Mouse (Mus musculus) midbrain, embryonic 16.5 days (tissue): Measurements from ENCODE around the gene Cdk14. TPM values are rescaled to one million over a fixed set of nuclear protein-coding genes. Genes with fewer than 3 reads are reported as not detected.
A peak's percentile ranks its signal among the peaks of the same experiment; 100 is the strongest.
"Not testable (repeated sequence)": the region's sequence is repeated elsewhere in the genome, so short reads cannot be mapped to it uniquely, and the experiment has no call there.

ENCODE experiments used
- ATAC-seq: fragments of 200-750 bp; cut with Nextera tagmentation; 2 replicates; pipeline ENCODE4 v1.8.0; 2017; ENCODE audit warnings: moderate TSS enrichment
- H3K27ac ChIP-seq: fragments of 300-500 bp; sonication (generic); 2 replicates; pipeline ENCODE4 v1.5.1; 2014; ENCODE audit warnings: mild to moderate bottlenecking, low read length, mixed read lengths
- H3K27me3 ChIP-seq: fragments of 300-500 bp; sonication (generic); 2 replicates; pipeline ENCODE4 v1.6.1; 2014; ENCODE audit warnings: low read depth, low read length, mixed read lengths; ENCODE audit not compliant: control insufficient read depth, insufficient read depth
- H3K36me3 ChIP-seq: fragments of 300-500 bp; sonication (generic); 2 replicates; pipeline ENCODE4 v1.6.1; 2014; ENCODE audit warnings: mild to moderate bottlenecking, low read length, moderate library complexity, mixed read lengths; ENCODE audit not compliant: control insufficient read depth, insufficient read depth
- H3K4me1 ChIP-seq: fragments of 300-500 bp; sonication (generic); 2 replicates; pipeline ENCODE4 v1.6.1; 2014; ENCODE audit warnings: mild to moderate bottlenecking, low read length, mixed read lengths; ENCODE audit not compliant: control insufficient read depth, insufficient read depth
- H3K4me2 ChIP-seq: fragments of 300-500 bp; sonication (generic); 2 replicates; pipeline ENCODE4 v1.6.1; 2014; ENCODE audit warnings: mild to moderate bottlenecking, low read length, mixed read lengths
- H3K4me3 ChIP-seq: fragments of 300-500 bp; sonication (generic); 2 replicates; pipeline ENCODE4 v1.5.1; 2014; ENCODE audit warnings: low read depth, mild to moderate bottlenecking, low read length, moderate library complexity, mixed read lengths
- H3K9ac ChIP-seq: fragments of 300-500 bp; sonication (generic); 2 replicates; pipeline ENCODE4 v1.6.1; 2014; ENCODE audit warnings: low read depth, low read length, mixed read lengths
- H3K9me3 ChIP-seq: fragments of 300-500 bp; sonication (generic); replicated peaks from 2 replicates; pipeline ENCODE4 v1.6.1; 2014; ENCODE audit warnings: mild to moderate bottlenecking, low read length, mixed read lengths; ENCODE audit not compliant: control insufficient read depth, poor library complexity, severe bottlenecking
- WGBS: fragments of 180-500 bp; shearing (Covaris S2); extraction: QIAGEN DNeasy Blood & Tissue Kit; methylation state at CpG from one replicate; pipeline ENCODE4 v1.1.7; 2014; 5-methylcytosine and 5-hydroxymethylcytosine counted together
- polyA plus RNA-seq: library from polyadenylated mRNA; unstranded; fragments of >200 nt; fragmentation: Nextera tagmentation; extraction: Ambion mirVana; gene quantifications from 2 replicates; pipeline ENCODE4 v1.2.1, GENCODE M21; 2015

Cdk14 gene
- polyA plus RNA-seq, 1 experiment from 2014 or later, result 44.6 TPM

GRCm38 (mm10) chr5:4929628-4930027 is 490.5 kb downstream of the Cdk14 start:
- peak; percentile 29; the same call in 1 of the 2 replicates for ATAC-seq
- Histone ChIP-seq H3K4me1 (peaks cover 5% of the 10 kb centered on the region; the same call in 1 of the 2 replicates), H3K9me3 (no peaks in the 10 kb centered on the region), H3K27me3 (no peaks in the 10 kb centered on the region), H3K4me2 (no peak overlapping the region), H3K4me3 (no peak overlapping the region), H3K9ac (no peak overlapping the region), H3K27ac (no peak overlapping the region), H3K36me3 (no peaks in the 10 kb centered on the region)
- 52% methylated on average over 3 of the region's 3 CpGs for WGBS

GRCm38 (mm10) chr5:4924866-4925265 is 495.2 kb downstream of the Cdk14 start:
- WGBS, result 83% methylated on average over 6 of the region's 6 CpGs

DNA sequence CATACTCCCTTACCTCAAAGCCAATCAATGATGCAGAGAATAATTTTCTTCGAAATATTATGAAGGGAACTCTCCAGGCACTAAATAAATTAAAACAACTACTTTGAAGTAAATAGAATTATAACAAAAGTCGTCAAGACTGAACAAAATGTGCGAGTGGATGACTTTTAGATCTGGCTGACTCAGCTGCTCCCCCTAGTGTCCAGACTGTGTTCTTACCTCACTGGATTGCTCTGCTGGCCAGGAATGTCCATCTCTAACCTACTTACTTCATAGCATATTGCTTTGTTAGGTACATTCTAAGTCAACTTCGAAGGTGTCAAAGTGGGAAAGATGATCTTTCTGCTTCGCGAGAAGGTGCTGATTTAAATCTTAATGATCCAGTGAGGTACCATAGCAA is 501.7 kb downstream of the Cdk14 start:
- Histone ChIP-seq H3K9ac (no peak overlapping the region), H3K4me1 (peaks cover 10% of the 10 kb centered on the region; the same call in 1 of the 2 replicates), H3K9me3 (no peaks in the 10 kb centered on the region), H3K27ac (no peak overlapping the region), H3K36me3 (no peaks in the 10 kb centered on the region), H3K27me3 (no peaks in the 10 kb centered on the region), H3K4me3 (no peak overlapping the region), H3K4me2 (no peak overlapping the region)
- no peak for ATAC-seq
- 11% methylated on average over 6 of the region's 6 CpGs for WGBS

More at GRCm38 (mm10) chr5:4924866-4925265, 495.2 kb downstream of the Cdk14 start:
- Histone ChIP-seq H3K4me3 (no peak overlapping the region), H3K27ac (no peak overlapping the region), H3K9ac (no peak overlapping the region), H3K4me1 (peaks cover 4% of the 10 kb centered on the region; the same call in 1 of the 2 replicates), H3K27me3 (no peaks in the 10 kb centered on the region), H3K4me2 (no peak overlapping the region), H3K36me3 (no peaks in the 10 kb centered on the region), H3K9me3 (no peaks in the 10 kb centered on the region)
- ATAC-seq, result no peak

DNA sequence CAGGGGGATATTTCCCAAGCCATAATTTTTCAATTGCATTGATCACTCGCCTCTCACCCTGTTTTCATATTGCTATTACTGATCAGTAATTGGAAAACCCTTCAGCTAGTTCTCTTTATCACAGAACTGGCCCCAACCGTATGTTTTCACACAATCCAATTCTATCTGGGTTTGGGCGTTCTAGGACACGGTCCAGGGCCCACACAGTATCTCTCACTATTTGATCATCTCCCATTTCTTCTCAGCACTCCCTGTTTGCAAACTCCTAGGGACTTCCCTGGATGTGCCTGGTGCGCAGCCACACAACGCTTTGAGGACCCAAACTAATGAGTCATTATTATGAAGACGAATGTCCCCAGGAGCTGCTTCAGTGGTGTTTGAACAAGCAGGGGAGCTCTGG is 502.4 kb downstream of the Cdk14 start:
- H3K36me3 ChIP-seq, result no peaks in the 10 kb centered on the region
- no peaks in the 10 kb centered on the region for H3K9me3 ChIP-seq
- no peaks in the 10 kb centered on the region for H3K27me3 ChIP-seq
- ATAC-seq, result no peak
- no peak overlapping the region for H3K4me3 ChIP-seq
- H3K9ac ChIP-seq, result no peak overlapping the region
- H3K4me2 ChIP-seq, result no peak overlapping the region
- H3K4me1 ChIP-seq, result peaks cover 10% of the 10 kb centered on the region; the same call in 1 of the 2 replicates
- H3K27ac ChIP-seq, result no peak overlapping the region
- WGBS, result 76% methylated on average over 7 of the region's 7 CpGs

DNA sequence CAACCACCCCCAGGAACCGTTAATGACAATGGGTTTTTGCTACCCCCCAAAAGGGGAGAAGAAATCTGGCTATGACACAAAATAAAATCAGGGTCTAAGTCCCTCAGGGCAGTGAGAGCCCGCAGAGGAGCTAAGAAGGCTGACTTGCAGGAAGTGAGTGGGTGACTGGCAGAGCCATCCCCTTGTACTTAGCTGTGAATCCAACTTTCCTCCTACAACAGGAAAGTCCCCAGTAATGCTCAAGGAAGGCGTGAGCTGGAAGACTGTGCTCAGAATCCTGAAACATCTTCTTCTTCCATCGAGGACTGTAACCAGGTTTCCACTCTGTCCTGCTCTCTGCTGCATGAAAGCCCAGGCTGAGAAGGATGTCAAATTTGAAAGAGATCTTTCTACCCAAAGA is 502.8 kb downstream of the Cdk14 start:
- Histone ChIP-seq H3K27ac (no peak overlapping the region; the same call in 1 of the 2 replicates), H3K27me3 (no peaks in the 10 kb centered on the region), H3K4me3 (no peak overlapping the region), H3K4me1 (peaks cover 13% of the 10 kb centered on the region), H3K9ac (no peak overlapping the region), H3K36me3 (no peaks in the 10 kb centered on the region), H3K9me3 (no peaks in the 10 kb centered on the region), H3K4me2 (no peak overlapping the region)
- ATAC-seq, result no peak; the same call in 1 of the 2 replicates
- 70% methylated on average over 4 of the region's 4 CpGs for WGBS

- WGBS, result 65% methylated on average over 10 of the region's 10 CpGs
- Histone ChIP-seq H3K27me3 (no peaks in the 10 kb centered on the region), H3K4me3 (no peak overlapping the region), H3K9ac (no peak overlapping the region), H3K4me2 (no peak overlapping the region), H3K36me3 (no peaks in the 10 kb centered on the region), H3K4me1 (peaks cover 14% of the 10 kb centered on the region), H3K9me3 (no peaks in the 10 kb centered on the region), H3K27ac (peak overlapping the region; percentile 31)
- ATAC-seq, result peak; percentile 41; the same call in 1 of the 2 replicates
Measured at GRCm38 (mm10) chr5:4916390-4917273, 503.5 kb downstream of the Cdk14 start.

DNA sequence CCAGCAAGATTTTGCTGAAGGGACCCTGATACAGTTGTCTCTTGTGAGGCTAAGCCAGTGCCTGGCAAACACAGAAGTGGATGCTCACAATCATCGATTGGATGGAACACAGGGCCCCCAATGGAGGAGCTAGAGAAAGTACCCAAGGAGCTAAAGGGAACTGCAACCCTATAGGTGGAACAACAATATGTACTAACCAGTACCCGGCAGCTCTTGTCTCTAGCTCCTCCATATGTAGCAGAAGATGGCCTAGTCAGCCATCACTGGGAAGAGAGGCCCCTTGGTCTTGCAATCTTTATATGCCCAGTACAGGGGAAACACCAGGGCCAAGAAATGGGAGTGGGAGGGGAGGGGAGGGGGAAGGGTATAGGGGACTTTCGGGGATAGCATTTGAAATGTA is 515.2 kb downstream of the Cdk14 start:
- WGBS, result 85% methylated on average over 3 of the region's 3 CpGs
- H3K9me3 ChIP-seq, H3K27ac ChIP-seq, H3K4me2 ChIP-seq, H3K27me3 ChIP-seq, H3K9ac ChIP-seq, H3K4me1 ChIP-seq, ATAC-seq, H3K36me3 ChIP-seq, H3K4me3 ChIP-seq: not testable (repeated sequence)

- H3K27ac ChIP-seq, result no peak overlapping the region
- H3K4me3 ChIP-seq, result no peak overlapping the region
- peaks cover 13% of the 10 kb centered on the region for H3K4me1 ChIP-seq
- H3K36me3 ChIP-seq, result no peaks in the 10 kb centered on the region
- no peaks in the 10 kb centered on the region for H3K27me3 ChIP-seq
- no peaks in the 10 kb centered on the region for H3K9me3 ChIP-seq
- H3K4me2 ChIP-seq, result no peak overlapping the region
- no peak overlapping the region for H3K9ac ChIP-seq
- no peak for ATAC-seq
- 100% methylated on average over 2 of the region's 2 CpGs for WGBS
Measured at GRCm38 (mm10) chr5:4898241-4898640, 521.9 kb downstream of the Cdk14 start.

GRCm38 (mm10) chr5:4894988-4895387 is 525.1 kb downstream of the Cdk14 start:
- H3K4me1 ChIP-seq, result peaks cover 27% of the 10 kb centered on the region
- H3K4me3 ChIP-seq, result no peak overlapping the region
- no peak for ATAC-seq
- H3K9ac ChIP-seq, result no peak overlapping the region
- no peaks in the 10 kb centered on the region for H3K36me3 ChIP-seq
- 65% methylated on average over 3 of the region's 3 CpGs for WGBS
- no peak overlapping the region for H3K4me2 ChIP-seq
- no peaks in the 10 kb centered on the region for H3K9me3 ChIP-seq
- peak overlapping the region; percentile 51 for H3K27ac ChIP-seq
- H3K27me3 ChIP-seq, result no peaks in the 10 kb centered on the region
